Mouse (Mus musculus) kidney, adult 8-10 months (tissue): ENCODE data around the gene Gm3573.
A peak's percentile ranks its signal among the peaks of the same experiment; 100 is the strongest.
"Not testable (repeated sequence)": the region's sequence is repeated elsewhere in the genome, so short reads cannot be mapped to it uniquely, and the experiment has no call there.

ENCODE experiments used
- DNase-seq, 2 experiments: peaks; one replicate each; pipeline ENCODE4 v3.0.0; 2022

Gene Gm3573

GRCm38 (mm10) chr14:42190691-42191090 is at the start of gene Gm3573:
Gm3573 (minus strand) TSS chr14:42190791.
- not testable (repeated sequence) for DNase-seq

GRCm38 (mm10) chr14:42216766-42217537 is 26.4 kb upstream of the Gm3573 start:
- peak in 1 of 2 experiments; percentile 1 for DNase-seq

- peak in 1 of 2 experiments; percentile 3 for DNase-seq
Measured at GRCm38 (mm10) chr14:42183936-42184335, 6.7 kb downstream of the Gm3573 start.

GRCm38 (mm10) chr14:42162522-42162921 is 28.1 kb downstream of the Gm3573 start, which contains the start of gene Gm17027:
Gm17027 (minus strand) TSS chr14:42162622.
- not testable (repeated sequence) for DNase-seq
